Mouse (Mus musculus): Measurements from ENCODE around the gene Galk1. TPM values are rescaled to one million over a fixed set of nuclear protein-coding genes. Genes with fewer than 3 reads are reported as not detected.

Galk1 gene
- polyA plus RNA-seq, 1 experiment from 2014 or later, result 7.6 TPM

DNA sequence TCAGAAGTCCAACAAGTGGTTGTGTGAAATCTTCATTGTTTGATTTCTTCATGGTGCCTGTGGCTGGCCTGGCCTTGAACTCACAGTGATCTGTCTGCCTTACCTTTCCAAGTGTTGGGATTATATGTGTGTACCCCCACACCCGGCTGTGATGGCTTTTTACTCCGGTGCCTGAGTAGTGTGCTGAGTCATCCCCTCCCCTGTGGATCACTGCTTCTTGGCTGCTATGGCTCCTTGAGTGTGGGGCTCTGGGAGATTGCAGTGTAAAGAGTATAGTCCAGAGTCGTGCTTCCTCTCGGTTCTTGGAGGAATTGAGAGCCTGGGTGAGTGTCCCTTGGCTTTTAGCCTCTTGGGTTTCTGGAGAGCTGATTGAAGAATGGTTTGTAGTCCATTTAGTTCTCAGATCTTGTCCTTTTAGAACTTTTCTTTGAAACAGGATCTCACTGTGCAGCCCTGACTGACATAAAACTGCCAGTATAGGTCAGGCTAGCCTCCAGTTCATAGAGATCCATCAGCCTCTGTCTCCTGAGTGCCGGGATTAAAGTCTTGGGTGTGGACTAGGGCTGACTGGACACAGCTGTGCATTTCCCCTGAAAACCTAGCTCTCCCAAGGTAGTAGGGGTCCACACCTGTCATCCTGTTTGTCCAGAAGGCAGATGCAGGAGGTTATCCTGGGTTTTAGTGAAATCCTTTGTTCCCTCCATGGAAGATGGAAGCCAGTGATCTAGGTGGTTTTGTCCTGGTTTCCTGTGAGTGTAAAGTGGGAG, 30.0 kb upstream of the Galk1 start:
- H3K4me3 ChIP-seq (ENCODE audit: inconsistent target), result no peak overlapping the region
- H3K79me2 ChIP-seq (ENCODE audit: inconsistent target), result peaks cover 85% of the 10 kb centered on the region
- WGBS (ENCODE audit: missing documents), result 86% methylated on average over 5 of the region's 5 CpGs
- peaks cover 59% of the 10 kb centered on the region for H3K36me3 ChIP-seq (ENCODE audit: inconsistent target)
- no peak overlapping the region for H3K27ac ChIP-seq

DNA sequence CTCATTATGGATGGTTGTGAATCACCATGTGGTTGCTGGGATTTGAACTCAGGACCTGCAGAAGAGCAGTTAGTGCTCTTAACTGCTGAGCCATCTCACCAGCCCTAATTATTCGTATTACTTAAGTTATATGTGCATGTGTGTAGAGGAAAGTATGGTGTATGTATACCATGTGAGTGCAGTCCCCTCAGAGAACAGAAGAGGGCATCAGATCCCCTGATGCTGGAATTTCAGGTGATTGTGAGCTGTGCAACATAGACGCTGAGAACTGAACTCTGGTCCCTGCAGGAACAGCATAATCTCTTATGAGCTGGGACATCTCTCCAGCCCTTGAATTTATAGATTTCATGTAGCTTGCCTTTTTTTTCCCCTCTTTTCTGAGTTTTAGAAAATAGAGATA, 29.3 kb upstream of the Galk1 start:
- Histone ChIP-seq H3K4me3 (ENCODE audit: inconsistent target) (no peak overlapping the region), H3K79me2 (ENCODE audit: inconsistent target) (peaks cover 92% of the 10 kb centered on the region), H3K36me3 (ENCODE audit: inconsistent target) (peaks cover 52% of the 10 kb centered on the region), H3K27ac (no peak overlapping the region)
- 100% methylated on average over 2 of the region's 2 CpGs for WGBS (ENCODE audit: missing documents)

DNA sequence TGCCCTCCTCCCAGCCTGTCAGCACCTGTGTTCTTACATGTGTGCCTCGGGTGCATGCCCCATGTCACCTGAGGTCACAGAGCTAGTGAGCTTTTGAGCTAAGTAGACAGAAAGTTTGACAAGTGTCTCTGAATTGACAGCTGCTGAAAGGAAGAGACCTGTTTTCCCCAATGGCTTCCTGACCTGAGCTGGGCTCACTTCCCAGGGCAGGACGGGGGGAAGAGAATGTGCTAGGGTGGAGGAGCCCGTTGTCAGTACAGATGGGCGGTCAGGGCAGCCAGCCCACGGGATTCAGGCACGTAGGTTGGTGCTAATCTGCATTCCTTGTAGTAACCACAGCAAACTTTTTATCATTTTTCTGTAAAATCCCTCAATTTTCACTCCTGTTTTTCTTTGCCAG, 28.1 kb upstream of the Galk1 start:
- Histone ChIP-seq H3K4me3 (ENCODE audit: inconsistent target) (no peak overlapping the region), H3K27ac (no peak overlapping the region), H3K79me2 (ENCODE audit: inconsistent target) (peaks cover 99% of the 10 kb centered on the region), H3K36me3 (ENCODE audit: inconsistent target) (peaks cover 46% of the 10 kb centered on the region)
- WGBS (ENCODE audit: missing documents), result 95% methylated on average over 6 of the region's 6 CpGs

DNA sequence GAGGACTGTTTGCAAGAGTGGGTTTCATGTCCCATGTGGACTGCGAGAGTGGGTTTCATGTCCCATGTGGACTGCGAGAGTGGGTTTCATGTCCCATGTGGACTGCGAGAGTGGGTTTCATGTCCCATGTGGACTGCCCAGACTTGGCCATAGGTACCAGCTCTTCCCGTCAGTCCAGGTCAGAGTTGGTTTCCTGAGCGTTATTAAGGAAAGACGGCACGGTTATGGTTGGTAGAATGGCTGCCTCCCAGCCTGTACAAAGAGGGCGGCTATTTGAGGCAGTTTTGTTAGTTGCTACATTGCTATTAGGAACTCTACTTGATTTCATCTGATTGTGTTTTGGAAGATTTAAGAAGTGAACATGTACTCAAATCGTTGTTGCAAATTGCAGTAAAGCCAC, 25.3 kb upstream of the Galk1 start:
- H3K27ac ChIP-seq, result no peak overlapping the region
- H3K79me2 ChIP-seq (ENCODE audit: inconsistent target), result peaks cover 99% of the 10 kb centered on the region
- peaks cover 36% of the 10 kb centered on the region for H3K36me3 ChIP-seq (ENCODE audit: inconsistent target)
- H3K4me3 ChIP-seq (ENCODE audit: inconsistent target), result no peak overlapping the region
- 95% methylated on average over 8 of the region's 9 CpGs for WGBS (ENCODE audit: missing documents)

DNA sequence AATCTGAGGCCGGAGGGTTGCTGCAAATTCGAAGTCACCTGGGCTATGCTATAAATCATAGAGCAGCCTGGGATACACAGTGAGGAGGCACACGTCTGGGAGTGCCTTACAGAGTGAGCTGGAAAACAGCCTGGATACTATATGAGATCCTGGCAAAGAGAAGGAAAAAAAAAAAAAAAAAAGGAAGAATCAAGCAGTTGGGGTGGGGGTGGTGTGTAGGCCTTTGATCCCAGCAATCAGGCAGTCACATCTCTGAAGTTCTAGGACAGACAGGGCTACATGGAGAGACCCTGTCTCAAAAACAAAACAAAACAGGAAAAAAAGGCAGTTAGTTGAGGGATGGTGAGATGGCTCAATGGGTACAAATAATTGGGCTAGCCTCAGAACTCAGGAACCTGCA, 24.2 kb upstream of the Galk1 start:
- 100% methylated on average over 2 of the region's 3 CpGs for WGBS (ENCODE audit: missing documents)
- H3K27ac ChIP-seq, result no peak overlapping the region
- peaks cover 29% of the 10 kb centered on the region for H3K36me3 ChIP-seq (ENCODE audit: inconsistent target)
- peaks cover 99% of the 10 kb centered on the region for H3K79me2 ChIP-seq (ENCODE audit: inconsistent target)
- no peak overlapping the region for H3K4me3 ChIP-seq (ENCODE audit: inconsistent target)

DNA sequence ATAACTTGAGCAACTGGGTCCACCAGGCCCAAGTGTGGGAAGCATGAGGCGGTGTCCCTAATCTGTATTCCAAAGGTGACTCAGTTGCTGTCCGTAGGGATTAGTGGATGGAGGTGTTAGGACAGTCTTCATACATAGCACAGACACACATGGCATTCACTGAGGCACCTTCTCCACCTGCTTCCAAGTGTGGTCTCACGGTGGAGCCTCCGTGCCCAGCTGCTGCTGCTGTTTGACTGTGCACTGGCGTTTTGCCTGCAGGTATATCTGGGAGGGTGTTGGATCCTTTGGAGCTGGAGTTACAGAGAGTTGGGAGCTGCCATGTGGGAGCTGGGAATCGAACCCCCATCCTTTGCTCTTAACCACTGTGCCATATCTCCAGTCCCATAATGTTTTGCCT, 22.1 kb upstream of the Galk1 start:
- Histone ChIP-seq H3K4me3 (ENCODE audit: inconsistent target) (no peak overlapping the region), H3K79me2 (ENCODE audit: inconsistent target) (peaks cover 90% of the 10 kb centered on the region), H3K27ac (no peak overlapping the region), H3K36me3 (ENCODE audit: inconsistent target) (peaks cover 14% of the 10 kb centered on the region; the same call in 1 of the 2 replicates)
- 98% methylated on average over 6 of the region's 6 CpGs for WGBS (ENCODE audit: missing documents)

DNA sequence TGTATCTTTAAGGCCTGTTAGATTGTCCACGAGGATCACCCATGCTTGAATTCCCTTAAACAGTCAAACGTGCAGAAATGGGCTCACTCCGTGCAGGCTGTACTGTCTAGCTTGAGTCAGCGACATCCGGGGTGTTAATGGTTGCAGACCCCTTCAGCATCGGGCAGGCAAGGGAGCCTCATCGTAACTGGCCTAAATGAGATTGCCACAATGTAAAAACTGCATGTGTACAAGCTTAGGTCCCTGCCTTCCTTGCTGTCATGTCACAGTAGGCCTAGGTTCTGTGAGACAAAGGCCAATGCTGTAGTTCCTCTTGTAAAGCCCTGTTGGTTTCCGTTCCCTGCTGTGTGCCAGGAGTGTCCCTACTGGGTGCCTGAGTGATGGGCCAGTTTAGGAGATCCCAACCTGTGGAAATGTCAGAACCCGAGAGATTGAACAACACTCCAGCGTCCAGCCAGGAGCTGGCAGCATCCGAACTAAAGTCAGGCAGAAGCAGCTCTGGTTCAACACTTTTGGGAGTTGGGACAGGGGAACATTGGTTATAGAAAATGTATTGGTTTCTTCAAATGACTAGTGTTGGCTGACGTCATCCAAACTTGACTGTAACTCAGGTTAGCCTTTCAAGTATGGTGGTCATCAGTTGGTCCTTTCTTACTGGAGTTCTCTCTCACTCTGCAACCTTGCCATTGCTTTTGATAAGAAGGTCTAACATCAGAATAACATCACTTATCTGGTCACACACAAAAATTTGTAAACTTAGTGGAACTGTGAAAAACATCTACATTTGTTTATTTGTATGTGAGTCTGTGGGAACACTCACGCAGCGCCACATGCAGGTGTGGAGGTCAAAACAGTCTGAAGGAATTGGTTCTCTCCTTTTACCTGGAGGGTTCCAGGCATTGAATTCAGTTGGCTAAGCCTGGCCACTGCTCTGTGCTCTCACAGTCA, 18.7 kb upstream of the Galk1 start:
- WGBS (ENCODE audit: missing documents), result 28% methylated on average over 14 of the region's 14 CpGs
- peaks cover 77% of the 10 kb centered on the region for H3K79me2 ChIP-seq (ENCODE audit: inconsistent target)
- H3K36me3 ChIP-seq (ENCODE audit: inconsistent target), result no peaks in the 10 kb centered on the region
- H3K4me3 ChIP-seq (ENCODE audit: inconsistent target), result peak overlapping the region; percentile 55
- H3K27ac ChIP-seq, result peak overlapping the region; percentile 100

DNA sequence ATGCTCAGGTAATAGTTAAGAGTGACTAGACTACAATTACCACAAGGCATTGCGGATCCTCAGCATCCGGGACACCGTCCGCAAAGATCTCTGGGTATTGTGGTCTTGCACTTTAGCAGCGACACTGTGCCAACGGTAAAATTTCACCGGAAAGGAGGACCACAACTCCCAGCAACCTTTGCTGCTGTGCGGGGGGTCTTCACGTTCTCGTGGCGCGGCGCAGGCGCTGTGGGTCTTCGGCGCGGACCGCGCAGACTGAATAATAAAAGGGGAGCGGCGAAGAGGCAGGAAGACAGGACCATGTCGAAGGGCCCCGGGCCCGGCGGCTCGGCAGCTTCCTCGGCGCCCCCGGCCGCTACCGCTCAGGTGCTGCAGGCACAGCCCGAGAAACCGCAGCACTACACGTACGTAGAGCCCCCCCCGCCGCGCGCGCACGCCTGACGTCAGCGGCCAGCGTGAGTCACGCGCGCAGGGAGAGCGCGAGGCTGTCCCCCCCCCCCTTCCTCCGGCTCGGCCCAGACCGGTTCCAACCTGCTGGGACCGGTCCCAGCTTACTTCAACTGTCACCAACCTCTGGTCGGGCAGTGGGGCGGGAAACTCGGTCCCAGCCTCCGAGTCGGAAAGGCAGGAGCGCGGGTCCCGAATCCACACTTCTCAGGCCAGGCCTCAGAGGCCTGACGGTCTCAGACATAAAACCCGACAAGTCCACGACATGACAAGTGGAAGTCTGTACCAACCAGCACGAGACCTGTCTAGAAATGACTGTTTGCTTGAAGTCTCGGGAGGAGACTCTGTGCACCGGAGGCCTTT, 17.8 kb upstream of the Galk1 start, which contains the start of gene Unk:
TSS of gene Unk (plus strand) at position 235 of the 810 bp plus-strand sequence.
- Histone ChIP-seq H3K36me3 (ENCODE audit: inconsistent target) (no peaks in the 10 kb centered on the region), H3K79me2 (ENCODE audit: inconsistent target) (peaks cover 77% of the 10 kb centered on the region), H3K27ac (peak within 1 kb of the TSS; percentile 100), H3K4me3 (ENCODE audit: inconsistent target) (peak within 1 kb of the TSS; percentile 55)
- under 1% methylated on average over 47 of the region's 67 CpGs for WGBS (ENCODE audit: missing documents)

DNA sequence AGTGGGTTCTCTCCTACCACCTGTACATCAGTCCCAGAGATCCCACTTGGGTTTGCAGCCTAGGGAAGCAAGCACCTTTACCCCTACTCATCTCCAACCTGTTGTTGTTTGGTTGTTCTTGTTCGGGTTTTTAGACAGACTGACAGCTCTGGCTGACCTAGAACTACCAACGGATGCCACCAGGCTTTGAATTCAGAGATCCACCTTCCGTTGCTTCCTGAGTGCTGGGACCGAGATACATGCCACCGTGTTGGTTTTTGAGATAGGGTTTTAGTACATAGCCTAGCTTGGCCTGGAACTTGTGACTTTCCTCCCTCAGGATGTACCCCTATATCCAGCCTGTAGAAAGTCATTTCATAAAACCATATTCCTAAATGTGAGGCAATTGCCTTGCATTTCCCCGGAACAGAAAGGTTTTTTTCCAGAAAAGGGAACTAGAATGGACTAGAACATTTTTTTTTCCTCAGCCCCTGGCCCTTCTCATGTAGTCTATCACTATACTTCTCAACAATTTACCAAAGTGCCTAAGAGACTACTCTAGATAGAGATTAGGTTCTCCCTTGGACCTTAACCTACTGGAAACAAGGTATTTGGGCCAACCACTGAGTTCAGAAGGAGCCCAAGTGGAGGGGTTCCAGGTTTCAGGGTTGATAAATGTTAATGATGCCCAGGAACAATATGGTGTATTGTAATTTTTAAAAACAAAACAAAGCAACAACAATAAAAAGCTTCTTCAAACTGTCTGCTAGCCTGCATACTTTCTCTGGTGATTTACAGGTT, 16.8 kb upstream of the Galk1 start:
- Histone ChIP-seq H3K27ac (peak overlapping the region; percentile 100), H3K4me3 (ENCODE audit: inconsistent target) (peak overlapping the region; percentile 55), H3K79me2 (ENCODE audit: inconsistent target) (peaks cover 74% of the 10 kb centered on the region), H3K36me3 (ENCODE audit: inconsistent target) (no peaks in the 10 kb centered on the region)
- WGBS (ENCODE audit: missing documents), result 69% methylated on average over 3 of the region's 6 CpGs

DNA sequence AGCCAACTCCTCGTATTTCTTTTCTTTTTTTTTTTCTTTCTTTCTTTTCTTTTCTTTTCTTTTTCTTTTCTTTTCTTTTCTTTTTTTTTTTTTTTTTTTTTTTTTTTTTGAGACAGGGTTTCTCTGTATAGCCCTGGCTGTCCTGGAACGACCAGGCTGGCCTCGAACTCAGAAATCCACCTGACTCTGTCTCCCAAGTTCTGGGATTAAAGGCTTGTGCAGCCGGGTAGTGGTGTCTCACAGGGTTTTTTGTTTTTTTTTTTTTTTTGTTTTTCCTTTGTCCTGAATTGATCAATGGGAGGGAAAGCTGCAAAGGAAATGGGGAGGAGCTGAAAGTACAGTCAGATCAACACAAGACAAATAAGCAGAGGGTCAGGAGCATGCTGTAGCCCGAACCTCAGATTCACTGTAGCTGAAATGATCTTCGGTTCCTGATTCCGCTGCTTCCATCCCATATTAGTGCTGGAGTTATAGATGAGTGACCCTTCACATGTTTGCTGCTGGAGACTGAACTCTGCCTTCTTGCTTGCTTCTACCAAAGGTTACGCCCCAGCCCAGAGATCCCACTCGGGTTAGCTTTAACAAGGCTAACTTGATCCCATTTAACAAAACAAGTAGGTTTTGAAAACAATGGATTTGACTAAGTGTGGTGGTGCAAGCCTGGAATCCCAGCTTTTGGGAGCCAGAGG, 15.8 kb upstream of the Galk1 start:
- Histone ChIP-seq H3K4me3 (ENCODE audit: inconsistent target) (peak overlapping the region; percentile 57), H3K79me2 (ENCODE audit: inconsistent target) (peaks cover 70% of the 10 kb centered on the region), H3K36me3 (ENCODE audit: inconsistent target) (no peaks in the 10 kb centered on the region), H3K27ac (peak overlapping the region; percentile 100)
- WGBS (ENCODE audit: missing documents), result 81% methylated on average over 7 of the region's 9 CpGs

DNA sequence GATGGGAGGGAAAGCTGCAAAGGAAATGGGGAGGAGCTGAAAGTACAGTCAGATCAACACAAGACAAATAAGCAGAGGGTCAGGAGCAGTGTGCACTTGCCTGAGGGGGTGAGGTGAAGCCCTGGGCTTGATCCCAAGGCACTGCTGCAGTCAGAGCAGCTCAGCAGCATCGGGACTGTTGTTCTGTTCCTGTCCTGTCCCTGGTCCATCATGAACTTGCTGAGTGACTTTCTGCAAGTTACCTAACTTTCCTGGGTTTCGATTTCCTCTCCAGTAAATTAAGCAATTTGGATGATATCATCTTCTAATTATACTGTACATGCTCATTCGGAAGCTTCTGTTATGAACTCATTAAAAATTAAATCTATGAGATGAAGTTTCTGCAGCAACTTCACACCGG, 15.2 kb upstream of the Galk1 start, which contains the start of gene H3f3b:
TSS of gene H3f3b (minus strand) at position 207 of the 400 bp plus-strand sequence.
- Histone ChIP-seq H3K4me3 (ENCODE audit: inconsistent target) (peak within 1 kb of the TSS; percentile 57), H3K36me3 (ENCODE audit: inconsistent target) (no peaks in the 10 kb centered on the region), H3K79me2 (ENCODE audit: inconsistent target) (peaks cover 68% of the 10 kb centered on the region), H3K27ac (peak within 1 kb of the TSS; percentile 100)
- 15% methylated on average over 4 of the region's 4 CpGs for WGBS (ENCODE audit: missing documents)

DNA sequence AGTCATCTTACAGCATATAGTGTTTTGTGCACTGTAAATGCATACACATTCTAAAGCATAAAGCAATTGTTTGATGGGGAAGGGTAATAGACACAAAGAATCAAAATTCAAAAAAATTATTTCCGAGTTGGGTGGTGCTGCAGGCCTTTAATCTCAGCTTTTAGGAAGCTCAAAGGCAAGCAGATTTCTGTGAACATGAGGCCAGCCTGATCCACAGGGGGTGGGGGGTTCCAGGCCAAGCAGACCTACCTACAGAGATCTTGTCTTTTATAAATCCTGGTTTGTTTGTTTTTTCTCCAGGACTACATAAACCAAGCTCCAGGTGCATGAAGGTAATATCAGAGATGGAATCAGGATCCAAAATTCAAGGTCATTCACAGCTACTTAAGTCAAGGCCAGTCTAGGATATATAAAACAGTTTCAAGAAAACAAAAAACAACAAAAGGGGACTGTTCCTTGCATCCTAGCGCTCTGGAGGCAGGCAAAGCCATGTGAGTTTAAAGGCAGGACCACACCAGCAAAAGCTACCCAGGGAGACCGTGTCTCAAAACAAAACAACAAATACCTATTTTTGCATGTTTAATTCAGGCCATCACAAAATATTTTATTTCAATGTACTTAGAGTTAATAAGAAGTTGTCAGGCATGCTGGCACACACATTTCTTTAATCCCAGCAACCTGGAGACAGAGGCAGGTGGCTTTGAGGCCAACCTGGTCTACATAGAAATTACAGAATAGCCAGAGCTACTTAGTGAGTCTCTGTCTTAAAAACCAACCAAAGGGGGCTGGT, 12.7 kb upstream of the Galk1 start:
- 96% methylated on average over 3 of the region's 3 CpGs for whole genome bisulfite sequencing (ENCODE audit: missing documents)
- Histone ChIP-seq H3K27ac (peak overlapping the region; percentile 51), H3K79me2 (ENCODE audit: inconsistent target) (peaks cover 55% of the 10 kb centered on the region), H3K4me3 (ENCODE audit: inconsistent target) (peak overlapping the region; percentile 0; the same call in 1 of the 2 replicates), H3K36me3 (ENCODE audit: inconsistent target) (no peaks in the 10 kb centered on the region)
